Mouse (Mus musculus) olfactory bulb, adult 2 months (tissue): ENCODE data around the gene Sccpdh.

Experiments
- CTCF ChIP-seq: fragments of 200-500 bp; IDR thresholded peaks from 2 replicates; pipeline ENCODE4 v1.5.1; 2012; ENCODE audit warnings: low read depth, mild to moderate bottlenecking, low read length, moderate library complexity; ENCODE audit not compliant: insufficient read depth
- POLR2A ChIP-seq: fragments of 200-500 bp; IDR thresholded peaks from 2 replicates; pipeline ENCODE4 v1.6.1; 2012; ENCODE audit warnings: mild to moderate bottlenecking, low read depth, low read length, moderate library complexity; ENCODE audit not compliant: insufficient read depth

GRCm38 (mm10) chr1:179645980-179646268 is 22.1 kb upstream of the Sccpdh start:
- TF ChIP-seq CTCF (peak; percentile 2; the same call in 1 of the 2 replicates), POLR2A (no peak)
